Mouse (Mus musculus): Measurements from ENCODE around the gene Gatad2a. TPM values are rescaled to one million over a fixed set of nuclear protein-coding genes. Genes with fewer than 3 reads are reported as not detected.

The Gatad2a gene
- polyA plus RNA-seq, 1 experiment: 21.1 TPM

GRCm38 (mm10) chr8:69921141-69921540 lies 75.0 kb downstream of the Gatad2a start:
- no peak overlapping the region for H3K27ac ChIP-seq (ENCODE audit: insufficient read depth, low read length)
- TF ChIP-seq POLR2A (IDR thresholded peaks at IDR 0.05; ENCODE audit: extremely low read depth, insufficient read depth, low read length): no peak
- TF ChIP-seq CTCF (IDR thresholded peaks at IDR 0.05; ENCODE audit: extremely low read depth, insufficient read depth, low read length): no peak
- H3K4me1 ChIP-seq (ENCODE audit: control insufficient read depth, insufficient read depth, low read length): no peaks in the 10 kb centered on the region
- H3K4me3 ChIP-seq (ENCODE audit: insufficient read depth, low read length): no peak overlapping the region

- Histone ChIP-seq H3K27ac (ENCODE audit: insufficient read depth, low read length) (no peak overlapping the region), H3K4me1 (ENCODE audit: control insufficient read depth, insufficient read depth, low read length) (no peaks in the 10 kb centered on the region), H3K4me3 (ENCODE audit: insufficient read depth, low read length) (no peak overlapping the region)
- TF ChIP-seq CTCF (IDR thresholded peaks at IDR 0.05; ENCODE audit: extremely low read depth, insufficient read depth, low read length) (no peak), POLR2A (IDR thresholded peaks at IDR 0.05; ENCODE audit: extremely low read depth, insufficient read depth, low read length) (no peak)
These were observed 76.1 kb downstream of the Gatad2a start for GRCm38 (mm10) chr8:69919876-69920662.

- Histone ChIP-seq H3K4me1 (ENCODE audit: control insufficient read depth, insufficient read depth, low read length) (no peaks in the 10 kb centered on the region), H3K4me3 (ENCODE audit: insufficient read depth, low read length) (no peak overlapping the region), H3K27ac (ENCODE audit: insufficient read depth, low read length) (no peak overlapping the region)
- TF ChIP-seq POLR2A (IDR thresholded peaks at IDR 0.05; ENCODE audit: extremely low read depth, insufficient read depth, low read length) (no peak), CTCF (IDR thresholded peaks at IDR 0.05; ENCODE audit: extremely low read depth, insufficient read depth, low read length) (peak; percentile 88)
These were observed 77.2 kb downstream of the Gatad2a start for GRCm38 (mm10) chr8:69919010-69919409.

GRCm38 (mm10) chr8:69918506-69918905 lies 77.7 kb downstream of the Gatad2a start:
- Histone ChIP-seq H3K27ac (ENCODE audit: insufficient read depth, low read length) (no peak overlapping the region), H3K4me3 (ENCODE audit: insufficient read depth, low read length) (no peak overlapping the region), H3K4me1 (ENCODE audit: control insufficient read depth, insufficient read depth, low read length) (no peaks in the 10 kb centered on the region)
- no peak for TF ChIP-seq CTCF (IDR thresholded peaks at IDR 0.05; ENCODE audit: extremely low read depth, insufficient read depth, low read length)
- no peak for TF ChIP-seq POLR2A (IDR thresholded peaks at IDR 0.05; ENCODE audit: extremely low read depth, insufficient read depth, low read length)

GRCm38 (mm10) chr8:69915748-69916147 lies 80.4 kb downstream of the Gatad2a start:
- no peak for TF ChIP-seq POLR2A (IDR thresholded peaks at IDR 0.05; ENCODE audit: extremely low read depth, insufficient read depth, low read length)
- TF ChIP-seq CTCF (IDR thresholded peaks at IDR 0.05; ENCODE audit: extremely low read depth, insufficient read depth, low read length): peak; percentile 51
- Histone ChIP-seq H3K4me3 (ENCODE audit: insufficient read depth, low read length) (no peak overlapping the region), H3K27ac (ENCODE audit: insufficient read depth, low read length) (no peak overlapping the region), H3K4me1 (ENCODE audit: control insufficient read depth, insufficient read depth, low read length) (no peaks in the 10 kb centered on the region)

GRCm38 (mm10) chr8:69914526-69914925 lies 81.7 kb downstream of the Gatad2a start:
- Histone ChIP-seq H3K4me3 (ENCODE audit: insufficient read depth, low read length) (no peak overlapping the region), H3K4me1 (ENCODE audit: control insufficient read depth, insufficient read depth, low read length) (no peaks in the 10 kb centered on the region), H3K27ac (ENCODE audit: insufficient read depth, low read length) (no peak overlapping the region)
- no peak for TF ChIP-seq POLR2A (IDR thresholded peaks at IDR 0.05; ENCODE audit: extremely low read depth, insufficient read depth, low read length)

DNA sequence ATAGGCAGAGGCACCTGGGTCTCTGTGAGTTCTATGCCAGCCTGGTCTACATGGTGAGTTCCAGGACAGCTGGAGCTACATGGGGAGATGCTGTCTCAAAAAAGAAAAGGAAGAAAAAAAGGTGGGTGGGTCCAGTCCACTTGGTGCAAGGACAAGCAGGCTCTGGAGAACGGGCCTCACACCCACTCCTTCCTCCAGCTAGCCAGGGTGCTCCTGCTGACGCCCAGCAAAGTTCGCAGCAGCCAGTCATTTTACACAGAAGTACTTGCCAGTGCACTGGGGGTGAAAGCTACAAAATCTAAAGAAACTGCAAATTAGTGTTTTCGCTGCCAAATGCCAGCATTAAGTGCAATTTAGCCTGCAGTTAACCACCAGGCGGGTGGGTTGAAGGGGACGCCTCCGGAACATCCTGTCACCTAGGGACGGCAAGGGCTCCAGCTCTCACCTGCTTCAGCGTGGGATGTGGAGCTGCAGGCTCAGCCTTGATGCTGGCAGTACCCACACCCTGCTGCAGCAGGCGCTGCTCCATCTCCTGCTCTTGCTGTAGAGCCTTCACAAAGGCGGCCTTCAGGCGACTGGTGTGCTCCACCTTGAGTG lies 83.6 kb downstream of the Gatad2a start:
- no peak overlapping the region for H3K27ac ChIP-seq (ENCODE audit: insufficient read depth, low read length)

GRCm38 (mm10) chr8:69911917-69912316 lies 84.3 kb downstream of the Gatad2a start:
- TF ChIP-seq POLR2A (IDR thresholded peaks at IDR 0.05; ENCODE audit: extremely low read depth, insufficient read depth, low read length): no peak
- TF ChIP-seq CTCF (IDR thresholded peaks at IDR 0.05; ENCODE audit: extremely low read depth, insufficient read depth, low read length): no peak
- Histone ChIP-seq H3K27ac (ENCODE audit: insufficient read depth, low read length) (no peak overlapping the region), H3K4me1 (ENCODE audit: control insufficient read depth, insufficient read depth, low read length) (no peaks in the 10 kb centered on the region), H3K4me3 (ENCODE audit: insufficient read depth, low read length) (no peak overlapping the region)

More for the DNA sequence above, 83.6 kb downstream of the Gatad2a start:
- Histone ChIP-seq H3K4me3 (ENCODE audit: insufficient read depth, low read length) (no peak overlapping the region), H3K4me1 (ENCODE audit: control insufficient read depth, insufficient read depth, low read length) (no peaks in the 10 kb centered on the region)
- TF ChIP-seq POLR2A (IDR thresholded peaks at IDR 0.05; ENCODE audit: extremely low read depth, insufficient read depth, low read length): no peak
- peak; percentile 25; the same call in 1 of the 2 replicates for TF ChIP-seq CTCF (IDR thresholded peaks at IDR 0.05; ENCODE audit: extremely low read depth, insufficient read depth, low read length)

DNA sequence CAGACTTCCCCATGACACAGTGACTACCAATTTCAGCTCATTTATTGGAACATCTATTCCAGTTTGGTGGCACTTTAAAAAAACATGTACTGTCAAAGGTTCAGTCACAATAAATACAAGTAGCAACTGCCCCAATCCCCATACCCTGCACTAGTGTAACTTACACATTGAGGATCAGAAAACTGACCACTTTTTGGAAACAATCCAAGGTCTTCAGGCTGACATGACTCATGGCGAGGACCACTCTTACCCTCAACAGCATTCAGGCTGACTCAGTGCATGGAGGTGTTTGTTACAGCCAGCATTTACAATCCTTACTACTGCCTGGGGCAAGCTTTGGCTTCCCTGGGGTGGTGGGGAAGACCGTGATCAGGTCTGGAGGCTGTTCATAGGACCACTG lies 89.1 kb downstream of the Gatad2a start:
- Histone ChIP-seq H3K4me1 (ENCODE audit: control insufficient read depth, insufficient read depth, low read length) (peaks cover 3% of the 10 kb centered on the region; the same call in 1 of the 2 replicates), H3K27ac (ENCODE audit: insufficient read depth, low read length) (no peak overlapping the region), H3K4me3 (ENCODE audit: insufficient read depth, low read length) (no peak overlapping the region)
- no peak for TF ChIP-seq CTCF (IDR thresholded peaks at IDR 0.05; ENCODE audit: extremely low read depth, insufficient read depth, low read length)

- peaks cover 3% of the 10 kb centered on the region; the same call in 1 of the 2 replicates for H3K4me1 ChIP-seq (ENCODE audit: control insufficient read depth, insufficient read depth, low read length)
- TF ChIP-seq POLR2A (IDR thresholded peaks at IDR 0.05; ENCODE audit: extremely low read depth, insufficient read depth, low read length) (no peak), CTCF (IDR thresholded peaks at IDR 0.05; ENCODE audit: extremely low read depth, insufficient read depth, low read length) (no peak)
- H3K27ac ChIP-seq (ENCODE audit: insufficient read depth, low read length): no peak overlapping the region
- no peak overlapping the region for H3K4me3 ChIP-seq (ENCODE audit: insufficient read depth, low read length)
These were observed 89.9 kb downstream of the Gatad2a start for GRCm38 (mm10) chr8:69906260-69906659.

Measured in cortical plate, adult 2 months (tissue).